Mouse (Mus musculus): ENCODE measurements around the gene Fbxo27.
"Not testable (repeated sequence)": the region's sequence is repeated elsewhere in the genome, so short reads cannot be mapped to it uniquely, and the experiment has no call there.

Gene Fbxo27

GRCm38 (mm10) chr7:28692545-28693320, at the start of gene Fbxo27:
Gene Fbxo27, plus strand, starts transcription at chr7:28692849.
- DNase-seq (ENCODE audit: low spot score) = no peak

- no peak for DNase-seq (ENCODE audit: low spot score)
Observed at GRCm38 (mm10) chr7:28645366-28645765, 47.3 kb upstream of the Fbxo27 start.

- DNase-seq (ENCODE audit: low spot score) = no peak
Observed at GRCm38 (mm10) chr7:28645947-28646475, 46.6 kb upstream of the Fbxo27 start.

GRCm38 (mm10) chr7:28647016-28647415, 45.6 kb upstream of the Fbxo27 start:
- DNase-seq (ENCODE audit: low spot score) = no peak

GRCm38 (mm10) chr7:28651157-28651556, 41.5 kb upstream of the Fbxo27 start:
- no peak for DNase-seq (ENCODE audit: low spot score)

- no peak for DNase-seq (ENCODE audit: low spot score)
Observed at GRCm38 (mm10) chr7:28656430-28656829, 36.2 kb upstream of the Fbxo27 start.

- DNase-seq (ENCODE audit: low spot score) = no peak
Observed at GRCm38 (mm10) chr7:28665620-28666579, 26.7 kb upstream of the Fbxo27 start.

- DNase-seq (ENCODE audit: low spot score) = no peak
Observed at GRCm38 (mm10) chr7:28671172-28671571, 21.5 kb upstream of the Fbxo27 start.

GRCm38 (mm10) chr7:28672276-28672675, 20.4 kb upstream of the Fbxo27 start:
- DNase-seq (ENCODE audit: low spot score) = no peak

- not testable (repeated sequence) for DNase-seq (ENCODE audit: low spot score)
Observed at GRCm38 (mm10) chr7:28672786-28673185, 19.9 kb upstream of the Fbxo27 start.

- DNase-seq (ENCODE audit: low spot score) = no peak
Observed at GRCm38 (mm10) chr7:28674994-28675393, 17.7 kb upstream of the Fbxo27 start.

- no peak for DNase-seq (ENCODE audit: low spot score)
Observed at GRCm38 (mm10) chr7:28675746-28676145, 16.9 kb upstream of the Fbxo27 start.

GRCm38 (mm10) chr7:28676811-28677541, 15.7 kb upstream of the Fbxo27 start:
- no peak for DNase-seq (ENCODE audit: low spot score)

GRCm38 (mm10) chr7:28677624-28678023, 15.0 kb upstream of the Fbxo27 start:
- no peak for DNase-seq (ENCODE audit: low spot score)

GRCm38 (mm10) chr7:28691075-28691474, 1.6 kb upstream of the Fbxo27 start:
- no peak for DNase-seq (ENCODE audit: low spot score)

- no peak for DNase-seq (ENCODE audit: low spot score)
Observed at GRCm38 (mm10) chr7:28693321-28693966, 795 bp downstream of the Fbxo27 start.

- DNase-seq (ENCODE audit: low spot score) = no peak
Observed at GRCm38 (mm10) chr7:28694423-28694822, 1.8 kb downstream of the Fbxo27 start.

GRCm38 (mm10) chr7:28694966-28695511, 2.4 kb downstream of the Fbxo27 start:
- DNase-seq (ENCODE audit: low spot score) = no peak

- no peak for DNase-seq (ENCODE audit: low spot score)
Observed at GRCm38 (mm10) chr7:28697277-28697676, 4.6 kb downstream of the Fbxo27 start.

GRCm38 (mm10) chr7:28700269-28700668, 7.6 kb downstream of the Fbxo27 start:
- no peak for DNase-seq (ENCODE audit: low spot score)

GRCm38 (mm10) chr7:28701306-28701705, 8.7 kb downstream of the Fbxo27 start:
- not testable (repeated sequence) for DNase-seq (ENCODE audit: low spot score)

All from urinary bladder, postnatal 10 days (tissue).